Mouse (Mus musculus) stomach, embryonic 14.5 days (tissue): ENCODE results near the gene Appl1. TPM values are rescaled to one million over a fixed set of nuclear protein-coding genes. Genes with fewer than 3 reads are reported as not detected.

Source experiments
- ATAC-seq: fragments of 200-750 bp; cut with Nextera tagmentation; 2 replicates; pipeline ENCODE4 v1.8.0; 2017; ENCODE audit warnings: low read depth, moderate TSS enrichment; ENCODE audit not compliant: insufficient number of reproducible peaks, insufficient read depth, low FRiP score
- H3K27ac ChIP-seq: fragments of 300-500 bp; sonication (generic); 2 replicates; pipeline ENCODE4 v1.5.1; 2014; ENCODE audit warnings: mild to moderate bottlenecking, low read length, moderate library complexity, mixed read lengths
- H3K27me3 ChIP-seq: fragments of 300-500 bp; sonication (generic); 2 replicates; pipeline ENCODE4 v1.6.1; 2014; ENCODE audit warnings: low read length, control low read depth, mixed read lengths; ENCODE audit not compliant: control insufficient read depth, insufficient read depth
- H3K36me3 ChIP-seq: fragments of 300-500 bp; sonication (generic); 2 replicates; pipeline ENCODE4 v1.6.1; 2014; ENCODE audit warnings: mild to moderate bottlenecking, control low read depth, low read length, moderate library complexity, mixed read lengths; ENCODE audit not compliant: control insufficient read depth, insufficient read depth
- H3K4me1 ChIP-seq: fragments of 300-500 bp; sonication (generic); 2 replicates; pipeline ENCODE4 v1.6.1; 2014; ENCODE audit warnings: low read length, control low read depth, mixed read lengths; ENCODE audit not compliant: control insufficient read depth, insufficient read depth
- H3K4me2 ChIP-seq: fragments of 300-500 bp; sonication (generic); replicated peaks from 2 replicates; pipeline ENCODE4 v1.6.1; 2014; ENCODE audit warnings: low read depth, low read length, control low read depth
- H3K4me3 ChIP-seq: fragments of 300-500 bp; sonication (generic); 2 replicates; pipeline ENCODE4 v1.5.1; 2014; ENCODE audit warnings: low read depth, low read length, control low read depth
- H3K9ac ChIP-seq: fragments of 300-500 bp; sonication (generic); replicated peaks from 2 replicates; pipeline ENCODE4 v1.6.1; 2014; ENCODE audit warnings: low read depth, mild to moderate bottlenecking, control low read depth, low read length, moderate library complexity, mixed read lengths
- H3K9me3 ChIP-seq: fragments of 300-500 bp; sonication (generic); 2 replicates; pipeline ENCODE4 v1.6.1; 2016; ENCODE audit warnings: low read depth, low read length, control low read depth; ENCODE audit not compliant: control insufficient read depth
- WGBS: fragments of 180-500 bp; shearing (Covaris S2); extraction: QIAGEN DNeasy Blood & Tissue Kit; methylation state at CpG from one replicate; pipeline ENCODE4 v1.1.7; 2014; 5-methylcytosine and 5-hydroxymethylcytosine counted together
- polyA plus RNA-seq: library from polyadenylated mRNA; unstranded; fragments of >200 nt; fragmentation: Nextera tagmentation; extraction: Ambion mirVana; gene quantifications from 2 replicates; pipeline ENCODE4 v1.2.1, GENCODE M21; 2014

Appl1 gene
- polyA plus RNA-seq, 1 experiment from 2014 or later: 61.3 TPM

DNA sequence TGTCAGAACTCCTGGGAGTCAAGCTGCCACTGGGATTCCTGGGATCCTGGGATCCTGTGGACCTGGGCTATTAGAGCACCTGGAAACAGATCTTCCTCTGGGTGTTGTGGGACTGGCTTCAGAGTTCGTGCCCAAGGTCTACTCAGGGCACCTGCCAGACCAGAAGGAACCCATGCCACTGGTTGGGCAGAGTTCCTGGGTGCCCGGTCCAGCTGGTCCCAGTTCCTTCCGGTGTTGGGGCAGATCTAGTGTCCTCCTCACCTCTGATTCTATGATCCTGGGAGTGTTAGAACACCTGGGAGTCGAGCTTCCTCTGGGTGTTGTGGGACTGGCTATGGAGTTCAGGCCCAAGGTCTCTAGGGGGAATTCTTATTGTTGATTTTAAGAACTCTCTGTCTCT is 63.6 kb downstream of the Appl1 start:
- no peak for ATAC-seq
- no peaks in the 10 kb centered on the region for H3K9me3 ChIP-seq
- H3K27ac ChIP-seq: no peak overlapping the region
- H3K36me3 ChIP-seq: no peaks in the 10 kb centered on the region
- H3K4me2 ChIP-seq: no peak overlapping the region
- WGBS: 90% methylated on average over 4 of the region's 4 CpGs
- H3K4me1 ChIP-seq: no peaks in the 10 kb centered on the region
- H3K9ac ChIP-seq: no peak overlapping the region
- no peaks in the 10 kb centered on the region for H3K27me3 ChIP-seq
- H3K4me3 ChIP-seq: no peak overlapping the region

DNA sequence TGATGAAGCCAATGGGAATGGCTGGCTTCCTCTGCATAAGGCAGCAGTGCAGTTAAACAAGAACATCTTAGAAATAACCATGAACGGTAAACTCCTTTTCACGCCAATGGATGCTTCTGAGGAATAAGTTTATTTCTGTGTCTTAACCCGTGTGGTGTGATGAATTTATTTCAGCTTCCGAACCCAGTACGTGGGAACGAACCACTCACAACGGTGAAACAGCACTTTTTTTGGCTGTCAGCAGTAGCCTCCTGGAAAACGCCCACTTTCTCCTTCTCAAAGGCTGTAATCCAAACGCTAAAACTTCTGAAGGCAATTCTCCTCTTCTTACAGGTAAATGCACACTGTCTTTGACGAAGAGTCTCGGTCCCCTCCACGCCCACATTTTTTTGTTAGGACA is 70.1 kb downstream of the Appl1 start:
- no peaks in the 10 kb centered on the region for H3K9me3 ChIP-seq
- no peaks in the 10 kb centered on the region for H3K27me3 ChIP-seq
- no peaks in the 10 kb centered on the region for H3K36me3 ChIP-seq
- no peaks in the 10 kb centered on the region for H3K4me1 ChIP-seq
- no peak overlapping the region for H3K4me2 ChIP-seq
- WGBS: 77% methylated on average over 12 of the region's 12 CpGs
- no peak overlapping the region for H3K9ac ChIP-seq
- H3K27ac ChIP-seq: no peak overlapping the region
- ATAC-seq: no peak
- H3K4me3 ChIP-seq: no peak overlapping the region

DNA sequence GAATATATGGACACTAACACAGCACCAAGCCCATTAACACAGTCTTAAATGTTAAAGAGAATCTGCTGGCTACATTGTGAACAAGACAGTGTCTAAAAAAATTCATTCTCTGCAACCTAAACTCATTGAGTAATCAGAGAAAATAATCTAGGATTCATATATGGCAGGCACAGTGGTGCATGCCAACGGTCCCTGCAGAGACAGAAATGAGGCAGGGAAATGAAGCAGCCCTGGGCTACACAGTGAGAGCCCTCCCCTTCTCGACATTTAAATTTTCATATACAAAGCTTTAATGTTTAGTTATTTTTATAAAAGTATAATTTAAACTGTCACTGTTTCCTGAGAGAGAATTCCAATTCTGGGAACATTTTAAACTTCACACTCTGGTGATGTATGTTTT is 71.5 kb downstream of the Appl1 start:
- WGBS: 84% methylated on average over 2 of the region's 2 CpGs
- ATAC-seq: no peak
- no peaks in the 10 kb centered on the region for H3K4me1 ChIP-seq
- no peak overlapping the region for H3K4me2 ChIP-seq
- H3K4me3 ChIP-seq: no peak overlapping the region
- H3K27me3 ChIP-seq: no peaks in the 10 kb centered on the region
- no peaks in the 10 kb centered on the region for H3K36me3 ChIP-seq
- no peaks in the 10 kb centered on the region for H3K9me3 ChIP-seq
- H3K9ac ChIP-seq: no peak overlapping the region
- H3K27ac ChIP-seq: no peak overlapping the region

DNA sequence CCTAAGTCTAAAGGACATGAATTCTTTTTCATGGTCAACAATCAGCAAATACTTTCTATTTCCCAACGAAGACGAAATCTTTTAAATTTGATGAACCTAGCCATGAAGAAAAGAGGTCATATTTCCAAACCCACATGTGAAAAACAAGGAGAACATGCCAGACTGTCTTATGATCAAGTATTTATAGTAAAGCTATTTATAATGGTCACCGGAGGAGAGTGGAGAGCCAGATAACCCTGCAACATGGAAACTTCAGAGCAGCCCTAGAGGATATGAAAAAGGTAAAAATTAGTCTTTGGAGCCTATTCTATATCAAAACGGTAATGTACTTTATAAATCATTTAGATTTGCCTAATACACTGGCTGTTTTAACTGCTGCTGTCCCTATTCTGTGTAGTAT is 76.6 kb downstream of the Appl1 start, which contains the start of gene Asb14:
Gene Asb14, plus strand, starts transcription at position 166 of the 400 bp plus-strand sequence.
- Histone ChIP-seq H3K27me3 (no peaks in the 10 kb centered on the region), H3K27ac (no peak within 1 kb of the TSS), H3K4me2 (no peak within 1 kb of the TSS), H3K4me3 (no peak within 1 kb of the TSS), H3K4me1 (no peaks in the 10 kb centered on the region), H3K9me3 (no peaks in the 10 kb centered on the region), H3K9ac (no peak within 1 kb of the TSS), H3K36me3 (no peaks in the 10 kb centered on the region)
- 87% methylated on average over 4 of the region's 4 CpGs for WGBS
- ATAC-seq: no peak

DNA sequence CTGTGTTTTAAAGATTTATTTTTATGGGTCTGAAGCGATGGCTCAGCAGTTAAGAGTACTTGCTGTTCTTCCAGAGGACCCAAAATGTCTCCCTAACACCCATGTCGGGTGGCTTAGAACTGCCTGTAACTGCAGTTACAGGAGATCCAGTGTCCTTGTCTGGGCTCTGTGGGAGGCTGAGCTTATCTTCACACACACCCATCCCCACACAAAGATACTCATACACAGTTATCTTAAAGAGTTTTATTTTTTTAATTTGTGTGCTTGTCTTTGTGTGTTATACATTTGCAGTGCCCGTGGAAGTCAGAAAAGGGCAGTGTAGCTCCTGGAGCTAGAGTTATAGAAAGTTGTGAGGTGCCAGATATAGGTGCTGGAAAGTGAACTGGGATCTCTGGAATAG is 80.3 kb downstream of the Appl1 start:
- Histone ChIP-seq H3K27ac (no peak overlapping the region), H3K9ac (no peak overlapping the region), H3K4me2 (no peak overlapping the region), H3K9me3 (no peaks in the 10 kb centered on the region), H3K4me3 (no peak overlapping the region), H3K4me1 (no peaks in the 10 kb centered on the region), H3K27me3 (no peaks in the 10 kb centered on the region), H3K36me3 (no peaks in the 10 kb centered on the region)
- 88% methylated on average over 3 of the region's 3 CpGs for WGBS
- ATAC-seq: no peak

DNA sequence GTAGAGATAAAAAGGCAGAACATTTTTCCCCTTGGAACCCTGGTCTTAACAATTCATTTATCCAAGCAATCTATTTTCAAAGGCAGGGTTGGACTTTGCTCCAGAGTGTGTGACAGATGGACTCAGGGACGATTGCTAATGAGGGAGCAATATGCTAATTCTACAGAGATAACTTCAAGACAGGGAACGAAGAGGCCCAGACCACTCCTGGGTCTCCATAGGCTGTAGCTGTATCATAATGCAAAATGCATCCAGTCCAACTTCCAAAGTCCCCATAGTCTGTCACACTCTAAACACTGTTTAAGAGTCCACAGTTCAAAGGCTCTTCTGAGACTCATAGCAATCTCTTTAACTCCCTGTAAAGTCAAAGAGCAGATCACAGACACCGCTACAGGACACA is 83.8 kb downstream of the Appl1 start:
- Histone ChIP-seq H3K27ac (no peak overlapping the region), H3K36me3 (no peaks in the 10 kb centered on the region), H3K4me3 (no peak overlapping the region), H3K4me2 (no peak overlapping the region), H3K9ac (no peak overlapping the region), H3K9me3 (no peaks in the 10 kb centered on the region), H3K27me3 (no peaks in the 10 kb centered on the region), H3K4me1 (no peaks in the 10 kb centered on the region)
- 73% methylated on average over 3 of the region's 3 CpGs for WGBS
- ATAC-seq: no peak

DNA sequence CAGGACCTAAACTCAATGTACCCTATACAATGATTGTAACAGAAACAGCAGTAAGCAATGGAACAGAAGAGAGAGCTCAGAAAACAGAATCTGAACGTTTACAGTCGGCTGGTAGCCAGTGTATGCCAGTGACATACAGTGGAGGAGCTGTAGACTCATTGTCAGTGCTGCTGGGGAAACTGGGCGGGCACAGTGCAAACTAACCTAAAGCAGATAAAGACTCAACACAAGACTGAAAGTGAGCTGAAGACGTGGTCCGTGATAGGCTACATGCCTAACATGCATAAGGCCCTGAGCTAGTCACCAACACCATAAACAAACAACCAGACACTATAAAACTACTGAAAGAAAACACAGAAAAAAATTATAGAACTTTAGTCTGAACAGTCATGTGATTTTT is 89.3 kb downstream of the Appl1 start:
- Histone ChIP-seq H3K4me3 (no peak overlapping the region), H3K9ac (no peak overlapping the region), H3K9me3 (no peaks in the 10 kb centered on the region), H3K36me3 (no peaks in the 10 kb centered on the region), H3K4me1 (no peaks in the 10 kb centered on the region), H3K4me2 (no peak overlapping the region), H3K27me3 (no peaks in the 10 kb centered on the region), H3K27ac (no peak overlapping the region)
- no peak for ATAC-seq
- WGBS: 78% methylated on average over 5 of the region's 5 CpGs

DNA sequence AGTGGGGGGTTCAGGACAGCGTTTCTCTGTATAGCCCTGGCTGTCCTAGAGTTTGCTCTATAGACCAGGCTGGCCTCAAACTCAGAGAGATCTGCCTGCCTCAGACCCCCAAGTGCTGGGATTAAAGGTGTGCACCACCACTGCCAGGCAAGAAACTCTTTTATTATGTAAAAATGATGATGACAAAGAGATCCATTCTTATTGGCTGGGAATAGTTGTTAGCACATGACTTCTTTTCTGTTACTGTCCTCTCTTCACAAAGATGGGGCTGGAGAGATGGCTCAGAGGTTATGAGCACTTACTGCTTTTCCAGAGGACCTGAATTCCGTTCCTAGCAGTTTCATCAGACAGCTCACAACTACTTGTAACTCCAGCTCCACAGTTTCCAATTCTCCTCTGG is 91.1 kb downstream of the Appl1 start:
- Histone ChIP-seq H3K4me2 (no peak overlapping the region), H3K9me3 (no peaks in the 10 kb centered on the region), H3K36me3 (no peaks in the 10 kb centered on the region), H3K4me3 (no peak overlapping the region), H3K27ac (no peak overlapping the region), H3K4me1 (no peaks in the 10 kb centered on the region), H3K27me3 (no peaks in the 10 kb centered on the region), H3K9ac (no peak overlapping the region)
- no peak for ATAC-seq
- 80% methylated on average over 2 of the region's 2 CpGs for WGBS

DNA sequence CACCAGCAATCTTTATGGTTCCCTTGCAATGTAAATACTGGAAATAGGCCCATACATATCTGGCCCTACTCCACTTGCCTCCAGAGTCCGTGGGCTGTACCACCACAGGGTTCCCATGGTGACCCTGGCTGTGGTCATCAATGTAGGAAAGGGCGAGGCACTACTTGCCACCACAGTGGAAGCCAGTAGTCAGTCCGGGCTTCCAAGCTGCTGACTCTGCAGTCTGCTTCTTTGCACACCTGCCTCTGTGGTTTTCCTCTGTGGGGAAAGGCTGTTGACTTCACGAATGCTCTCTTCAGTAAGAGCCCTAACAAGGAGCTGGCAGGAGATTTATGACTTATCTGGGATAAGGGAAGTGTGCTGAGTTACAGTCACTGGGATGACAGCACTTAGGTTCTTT is 92.3 kb downstream of the Appl1 start:
- no peaks in the 10 kb centered on the region for H3K27me3 ChIP-seq
- WGBS: 73% methylated on average over 4 of the region's 4 CpGs
- no peaks in the 10 kb centered on the region for H3K36me3 ChIP-seq
- H3K4me3 ChIP-seq: no peak overlapping the region
- H3K4me1 ChIP-seq: no peaks in the 10 kb centered on the region
- no peak for ATAC-seq
- H3K9ac ChIP-seq: no peak overlapping the region
- H3K9me3 ChIP-seq: no peaks in the 10 kb centered on the region
- no peak overlapping the region for H3K27ac ChIP-seq
- no peak overlapping the region for H3K4me2 ChIP-seq
